Mouse (Mus musculus) hindbrain, postnatal 0 days (tissue): ENCODE data around the gene Epas1. TPM values are rescaled to one million over a fixed set of nuclear protein-coding genes. Genes with fewer than 3 reads are reported as not detected.

Experiments
- ATAC-seq: fragments of 200-750 bp; cut with Nextera tagmentation; 2 replicates; pipeline ENCODE4 v1.8.0; 2017; ENCODE audit warnings: mild to moderate bottlenecking, moderate TSS enrichment, moderate library complexity
- DNase-seq: peaks from one replicate; pipeline ENCODE4 v3.0.0-alpha.2; 2015; ENCODE audit warnings: low spot score
- H3K27ac ChIP-seq: fragments of 300-500 bp; sonication (generic); 2 replicates; pipeline ENCODE4 v1.5.1; 2014; ENCODE audit warnings: mild to moderate bottlenecking
- H3K27me3 ChIP-seq: fragments of 300-500 bp; sonication (generic); 2 replicates; pipeline ENCODE4 v1.6.1; 2014; ENCODE audit warnings: low read length, mixed read lengths; ENCODE audit not compliant: insufficient read depth
- H3K36me3 ChIP-seq: fragments of 300-500 bp; sonication (generic); 2 replicates; pipeline ENCODE4 v1.6.1; 2014; ENCODE audit warnings: low read length, mixed read lengths; ENCODE audit not compliant: insufficient read depth
- H3K4me1 ChIP-seq: fragments of 300-500 bp; sonication (generic); 2 replicates; pipeline ENCODE4 v1.6.1; 2014; ENCODE audit warnings: antibody characterized with exemption, low read length, mixed read lengths; ENCODE audit not compliant: insufficient read depth
- H3K4me2 ChIP-seq: fragments of 300-500 bp; sonication (generic); 2 replicates; pipeline ENCODE4 v1.6.1; 2014; ENCODE audit warnings: low read depth, mild to moderate bottlenecking, low read length, moderate library complexity, mixed read lengths
- H3K4me3 ChIP-seq: fragments of 300-500 bp; sonication (generic); 2 replicates; pipeline ENCODE4 v1.5.1; 2014; ENCODE audit warnings: low read length
- H3K9ac ChIP-seq: fragments of 300-500 bp; sonication (generic); replicated peaks from 2 replicates; pipeline ENCODE4 v1.6.1; 2014; ENCODE audit warnings: mild to moderate bottlenecking, low read length, moderate library complexity, mixed read lengths
- H3K9me3 ChIP-seq: fragments of 300-500 bp; sonication (generic); 2 replicates; pipeline ENCODE4 v1.6.1; 2016; ENCODE audit warnings: low read length, mixed read lengths
- CTCF ChIP-seq: IDR thresholded peaks from 2 replicates; pipeline ENCODE4 v1.5.1; 2016; ENCODE audit warnings: antibody characterized with exemption, control low read depth, low read depth
- WGBS: fragments of 180-500 bp; shearing (Covaris S2); extraction: QIAGEN DNeasy Blood & Tissue Kit; methylation state at CpG from one replicate; pipeline ENCODE4 v1.1.7; 2014; 5-methylcytosine and 5-hydroxymethylcytosine counted together
- polyA plus RNA-seq: library from polyadenylated mRNA; unstranded; fragments of >200 nt; fragmentation: Nextera tagmentation; extraction: Ambion mirVana; gene quantifications from 2 replicates; pipeline ENCODE4 v1.2.1, GENCODE M21; 2015
- total RNA-seq: library from RNA; depleted of rRNA; stranded (reverse); fragments of >200 nt; gene quantifications from 2 replicates; pipeline ENCODE4 v1.2.3, GENCODE M21; 2014

Gene Epas1
- total and polyA plus RNA-seq, 2 experiments from 2014 or later: 5.6 to 16.7 TPM

DNA sequence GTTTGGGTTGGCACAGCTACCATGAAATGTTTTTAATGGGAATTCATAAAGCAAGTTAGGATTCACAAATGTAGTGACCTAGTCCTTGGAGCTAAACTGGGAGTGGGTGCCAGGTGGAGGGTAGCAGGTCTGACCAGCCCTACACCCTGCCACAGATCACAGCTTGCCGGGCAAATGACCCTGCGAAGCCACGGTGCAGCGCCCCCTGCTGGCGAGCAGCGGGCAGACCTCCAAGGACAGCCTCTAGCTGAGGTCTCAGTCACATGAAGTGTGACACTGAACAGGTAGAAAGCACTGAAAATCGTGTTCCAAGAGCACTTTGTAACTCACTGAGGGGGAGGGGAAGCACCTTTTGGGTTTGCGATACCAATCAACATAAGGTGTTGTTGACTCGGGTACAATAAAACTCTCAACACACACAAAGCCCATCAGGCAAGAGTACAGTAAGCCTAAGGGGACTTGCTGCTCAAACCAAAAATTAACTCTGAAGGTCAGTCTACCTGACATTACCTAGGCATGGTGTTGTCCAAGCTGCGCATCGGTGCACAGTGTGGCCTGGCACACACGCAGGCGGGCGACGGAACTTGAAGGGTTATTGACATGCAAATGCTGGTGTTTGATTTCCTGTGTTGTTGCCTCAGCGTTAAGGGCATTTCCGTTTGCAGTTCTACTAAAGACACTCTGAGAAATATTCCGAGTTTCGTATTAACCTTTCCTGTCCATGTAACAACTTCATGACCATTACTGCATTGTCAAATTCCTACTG is 79.2 kb downstream of the Epas1 start:
- Histone ChIP-seq H3K9ac (no peak overlapping the region), H3K4me1 (no peaks in the 10 kb centered on the region), H3K4me2 (no peak overlapping the region), H3K27ac (no peak overlapping the region), H3K36me3 (no peaks in the 10 kb centered on the region), H3K27me3 (no peaks in the 10 kb centered on the region), H3K4me3 (no peak overlapping the region), H3K9me3 (no peaks in the 10 kb centered on the region)
- WGBS: 71% methylated on average over 19 of the region's 19 CpGs
- ATAC-seq (0 out of 2 replicates have a peak, but pooled peaks have one; percentile 51), DNase-seq (no peak)
- peak; percentile 74 for TF ChIP-seq CTCF

GRCm38 (mm10) chr17:86833945-86834344 is 80.4 kb downstream of the Epas1 start:
- no peaks in the 10 kb centered on the region for H3K4me1 ChIP-seq

DNA sequence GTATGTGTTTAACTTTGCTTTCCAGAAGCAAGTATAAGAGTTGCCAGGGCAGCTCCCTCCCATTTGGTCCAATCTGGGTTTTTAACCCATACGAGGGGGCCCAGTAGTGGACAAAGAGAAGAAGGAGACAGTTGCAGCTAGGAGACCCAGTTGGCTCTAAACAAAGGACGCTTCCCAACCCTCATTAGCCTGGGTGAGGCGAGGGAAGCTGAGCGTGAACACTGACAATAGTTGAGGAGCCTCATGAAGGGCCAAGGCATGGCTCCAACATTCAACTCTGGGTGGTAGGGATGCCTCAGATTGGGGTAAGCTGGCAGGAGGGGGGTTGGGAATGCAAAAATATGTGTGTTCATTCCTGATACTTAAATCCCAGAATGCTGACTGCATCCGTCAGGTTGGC is 85.8 kb downstream of the Epas1 start:
- H3K27ac ChIP-seq: no peak overlapping the region
- no peaks in the 10 kb centered on the region for H3K4me1 ChIP-seq
- no peaks in the 10 kb centered on the region for H3K36me3 ChIP-seq
- no peak for TF ChIP-seq CTCF
- 57% methylated on average over 5 of the region's 5 CpGs for WGBS
- H3K4me3 ChIP-seq: no peak overlapping the region
- ATAC-seq (no peak), DNase-seq (no peak)
- no peaks in the 10 kb centered on the region for H3K27me3 ChIP-seq
- H3K4me2 ChIP-seq: no peak overlapping the region
- no peak overlapping the region for H3K9ac ChIP-seq
- H3K9me3 ChIP-seq: no peaks in the 10 kb centered on the region

More at GRCm38 (mm10) chr17:86833945-86834344, 80.4 kb downstream of the Epas1 start:
- Histone ChIP-seq H3K36me3 (no peaks in the 10 kb centered on the region), H3K27ac (no peak overlapping the region), H3K9ac (no peak overlapping the region), H3K27me3 (no peaks in the 10 kb centered on the region), H3K4me2 (no peak overlapping the region), H3K9me3 (no peaks in the 10 kb centered on the region), H3K4me3 (no peak overlapping the region)
- TF ChIP-seq CTCF: no peak
- 97% methylated on average over 10 of the region's 10 CpGs for WGBS
- DNase-seq (no peak), ATAC-seq (no peak)

GRCm38 (mm10) chr17:86850700-86851337 is 97.3 kb downstream of the Epas1 start:
- H3K27ac ChIP-seq: no peak overlapping the region
- no peak for DNase-seq
- no peaks in the 10 kb centered on the region for H3K9me3 ChIP-seq
- no peaks in the 10 kb centered on the region for H3K4me1 ChIP-seq
- no peak overlapping the region for H3K9ac ChIP-seq
- no peak for TF ChIP-seq CTCF
- no peak overlapping the region for H3K4me2 ChIP-seq
- WGBS: 68% methylated on average over 9 of the region's 9 CpGs
- no peak overlapping the region for H3K4me3 ChIP-seq
- H3K27me3 ChIP-seq: no peaks in the 10 kb centered on the region
- H3K36me3 ChIP-seq: no peaks in the 10 kb centered on the region
- no peak for ATAC-seq

GRCm38 (mm10) chr17:86851782-86852181 is 98.3 kb downstream of the Epas1 start:
- H3K9me3 ChIP-seq: no peaks in the 10 kb centered on the region
- H3K27me3 ChIP-seq: no peaks in the 10 kb centered on the region
- no peak overlapping the region for H3K9ac ChIP-seq
- H3K4me3 ChIP-seq: no peak overlapping the region
- ATAC-seq (no peak), DNase-seq (no peak)
- H3K4me2 ChIP-seq: no peak overlapping the region
- no peak overlapping the region for H3K27ac ChIP-seq
- no peak for TF ChIP-seq CTCF
- WGBS: 69% methylated on average over 2 of the region's 2 CpGs
- no peaks in the 10 kb centered on the region for H3K36me3 ChIP-seq
- H3K4me1 ChIP-seq: no peaks in the 10 kb centered on the region

DNA sequence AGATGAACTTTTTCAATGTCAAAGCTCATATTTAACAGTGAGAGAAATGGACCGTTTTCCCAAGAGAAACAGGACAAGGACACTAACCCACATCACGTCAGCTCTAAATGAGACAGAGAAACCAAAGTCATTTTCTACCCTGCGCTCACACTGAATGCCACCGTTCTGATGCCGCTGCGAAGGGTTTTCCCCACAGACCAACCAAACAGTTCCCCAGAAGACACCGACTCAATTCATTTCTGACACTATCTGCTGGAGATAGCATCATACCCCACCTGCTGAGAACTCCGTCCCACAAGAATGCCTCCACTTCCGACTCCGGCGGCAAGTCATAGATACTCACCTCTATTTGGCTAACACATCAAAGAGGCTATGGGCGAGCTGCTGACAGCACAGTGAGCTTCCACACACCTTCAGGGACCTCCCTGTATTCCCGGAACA is 99.1 kb downstream of the Epas1 start:
- Histone ChIP-seq H3K36me3 (no peaks in the 10 kb centered on the region), H3K9ac (no peak overlapping the region), H3K27ac (no peak overlapping the region), H3K4me3 (no peak overlapping the region), H3K9me3 (no peaks in the 10 kb centered on the region), H3K27me3 (no peaks in the 10 kb centered on the region), H3K4me1 (no peaks in the 10 kb centered on the region), H3K4me2 (no peak overlapping the region)
- TF ChIP-seq CTCF: no peak
- no peak for ATAC-seq
- DNase-seq: no peak
- WGBS: 64% methylated on average over 13 of the region's 13 CpGs

DNA sequence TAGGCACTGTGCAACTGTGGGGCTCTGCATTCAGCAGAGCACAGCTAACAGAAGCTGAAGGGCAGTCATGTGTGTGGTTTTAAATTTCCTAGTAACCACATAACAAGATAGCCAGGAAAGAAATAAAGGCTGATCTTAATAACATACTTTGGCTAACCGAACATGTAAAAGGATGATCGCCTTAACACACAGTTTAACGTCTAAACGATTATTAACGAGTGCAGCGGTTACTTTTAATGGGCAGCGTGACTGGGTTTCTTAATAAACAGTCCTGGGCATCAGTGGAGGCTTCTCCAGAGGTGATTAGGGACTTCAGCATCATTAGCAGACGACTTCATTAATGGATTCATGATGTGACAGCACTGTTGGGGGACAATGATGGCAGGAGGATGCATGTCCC is 117.1 kb downstream of the Epas1 start:
- no peaks in the 10 kb centered on the region for H3K4me1 ChIP-seq
- H3K36me3 ChIP-seq: no peaks in the 10 kb centered on the region
- DNase-seq (peak; percentile 2), ATAC-seq (no peak)
- no peak overlapping the region for H3K4me3 ChIP-seq
- no peak overlapping the region for H3K27ac ChIP-seq
- H3K9ac ChIP-seq: no peak overlapping the region
- peaks cover 2% of the 10 kb centered on the region; the same call in 1 of the 2 replicates for H3K27me3 ChIP-seq
- H3K9me3 ChIP-seq: no peaks in the 10 kb centered on the region
- 70% methylated on average over 8 of the region's 8 CpGs for WGBS
- TF ChIP-seq CTCF: no peak
- no peak overlapping the region for H3K4me2 ChIP-seq
